Comparison of ENCODE assay signal across 8 mouse cellular contexts in the genomic region with DNA sequence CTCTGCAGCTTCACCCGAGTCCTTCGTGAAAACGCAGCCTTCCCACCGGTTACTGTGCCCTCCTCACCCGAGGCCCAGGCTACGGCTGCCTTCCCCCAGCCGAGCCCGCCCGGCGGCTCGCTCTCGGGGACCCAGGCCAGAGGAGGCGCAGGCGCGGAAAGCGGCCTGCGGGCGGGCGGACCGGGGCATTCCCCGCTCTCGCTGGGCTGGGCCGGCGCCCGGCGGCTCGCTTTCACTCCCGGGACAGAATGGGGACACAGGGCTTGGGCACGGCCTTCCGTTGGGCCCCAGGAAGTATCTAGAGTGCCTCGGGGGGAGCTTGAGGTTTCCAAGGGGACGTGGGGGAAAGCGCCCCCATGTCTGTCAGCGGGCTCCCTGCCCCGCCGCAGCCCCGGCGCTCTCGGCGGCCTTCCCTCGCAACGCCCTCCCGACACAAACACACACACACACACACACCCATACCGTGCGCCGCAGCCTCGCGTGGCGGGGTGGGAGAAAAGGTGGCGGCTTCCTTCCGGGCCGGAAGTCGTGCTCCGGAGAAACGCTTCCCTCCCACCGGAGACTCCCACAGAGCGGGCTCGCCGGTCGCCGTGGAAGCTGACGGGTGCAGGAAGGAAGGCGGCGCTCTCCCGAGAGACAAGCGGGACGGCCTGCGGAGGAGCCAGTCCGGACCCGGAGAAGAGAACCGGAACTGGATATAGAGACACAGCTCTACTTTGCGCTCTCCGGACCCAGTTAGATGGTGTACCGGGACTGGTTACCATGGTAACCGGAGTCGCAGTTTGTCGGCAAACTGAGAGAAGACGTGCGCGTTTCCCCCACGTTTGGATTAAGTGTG. TPM values are rescaled to one million over a fixed set of nuclear protein-coding genes. Genes with fewer than 3 reads are reported as not detected.
DNase-seq lines count a peak whose midpoint lies in the region; ATAC-seq and TF ChIP-seq lines count a peak whose summit lies in the region.

A gene (plus strand): TSS at position 556 of the 838 bp plus-strand sequence.
A gene (minus strand): TSS at position 699 of the 838 bp plus-strand sequence.

- H3K9me3 ChIP-seq in E14TG2a.4 (ENCODE audit: low read length) = no peaks in the 10 kb centered on the region
- H3K9me3 ChIP-seq in forebrain, embryonic 13.5 days (replicated peaks) = no peaks in the 10 kb centered on the region
- H3K9me3 ChIP-seq in neural tube, embryonic 15.5 days (replicated peaks) = no peaks in the 10 kb centered on the region

- peak within 1 kb of the TSS; percentile 95 for H3K9ac ChIP-seq in forebrain, embryonic 13.5 days
- H3K9ac ChIP-seq in neural tube, embryonic 15.5 days (replicated peaks) = peak within 1 kb of the TSS; percentile 97

- H3K36me3 ChIP-seq in E14TG2a.4 (ENCODE audit: insufficient read depth, low read length) = peaks cover 35% of the 10 kb centered on the region
- peaks cover 33% of the 10 kb centered on the region for H3K36me3 ChIP-seq in forebrain, embryonic 13.5 days (ENCODE audit: poor library complexity, severe bottlenecking)
- peaks cover 31% of the 10 kb centered on the region for H3K36me3 ChIP-seq in neural tube, embryonic 15.5 days

- H3K27me3 ChIP-seq in E14TG2a.4 (ENCODE audit: insufficient read depth, low read length) = no peaks in the 10 kb centered on the region
- no peaks in the 10 kb centered on the region for H3K27me3 ChIP-seq in forebrain, embryonic 13.5 days
- no peaks in the 10 kb centered on the region for H3K27me3 ChIP-seq in neural tube, embryonic 15.5 days (replicated peaks)

- peak within 1 kb of the TSS; percentile 89 for H3K4me2 ChIP-seq in forebrain, embryonic 13.5 days
- peak within 1 kb of the TSS; percentile 84 for H3K4me2 ChIP-seq in neural tube, embryonic 15.5 days

- no peak for TF ChIP-seq CTCF in E14TG2a.4 (conservative IDR thresholded peaks at IDR 0.05; ENCODE audit: low read length)

- DNase-seq in c-Kit-positive CD71-positive TER-119-positive erythroid progenitor cells, embryonic 14.5 days (ENCODE audit: low spot score) = peak; percentile 91
- peak; percentile 93 to 95 for DNase-seq in heart, postnatal 10 days
- peak; percentile 91 for DNase-seq in layer of hippocampus, adult 11-12 months (ENCODE audit: low spot score)
- peak; percentile 90 to 92 for DNase-seq in lung, adult 18-20 months
- peak; percentile 90 for DNase-seq in testis, postnatal 14 days (ENCODE audit: low spot score)

- peak; percentile 97 for ATAC-seq in forebrain, embryonic 13.5 days
- peak; percentile 94 for ATAC-seq in neural tube, embryonic 15.5 days (ENCODE audit: low FRiP score)

- under 1% methylated on average over 72 of the region's 81 CpGs for WGBS in forebrain, embryonic 13.5 days
- WGBS in neural tube, embryonic 15.5 days = under 1% methylated on average over 72 of the region's 81 CpGs

- peaks cover 16% of the 10 kb centered on the region for H3K4me1 ChIP-seq in E14TG2a.4 (replicated peaks; ENCODE audit: low read depth, low read length)
- peaks cover 18% of the 10 kb centered on the region for H3K4me1 ChIP-seq in forebrain, embryonic 13.5 days
- H3K4me1 ChIP-seq in neural tube, embryonic 15.5 days = peaks cover 27% of the 10 kb centered on the region

- H3K4me3 ChIP-seq in E14TG2a.4 (replicated peaks; ENCODE audit: low read length) = peak within 1 kb of the TSS; percentile 99
- peak within 1 kb of the TSS; percentile 100 for H3K4me3 ChIP-seq in forebrain, embryonic 13.5 days
- peak within 1 kb of the TSS; percentile 100 for H3K4me3 ChIP-seq in neural tube, embryonic 15.5 days (replicated peaks)

- peak within 1 kb of the TSS; percentile 95 for H3K27ac ChIP-seq in forebrain, embryonic 13.5 days
- peak within 1 kb of the TSS; percentile 96 for H3K27ac ChIP-seq in neural tube, embryonic 15.5 days (replicated peaks)

- intact Hi-C loops in heart, postnatal 10 days (cut with DNase I) = loop anchor here (5.0 kb wide), 1 partner anchor 150 kb away; a partner anchor contains a TSS

RNA-seq across cellular contexts. Expression of the first gene that starts in this region (rescaled TPM):
- 5.0 and 6.0 TPM in 2 replicates for polyA plus RNA-seq in forebrain, embryonic 13.5 days (2015; fragmentation: Nextera tagmentation; extraction: Ambion mirVana)
- total RNA-seq in heart, postnatal 10 days (2021) = under 1 TPM; 0.26 to 0.92 TPM
- 4.1 and 4.6 TPM in 2 replicates for polyA plus RNA-seq in neural tube, embryonic 15.5 days (2015; fragmentation: Nextera tagmentation; extraction: Ambion mirVana)

RNA-seq across cellular contexts. Expression of the second gene that starts in this region (rescaled TPM):
- 22.4 and 26.1 TPM in 2 replicates for polyA plus RNA-seq in forebrain, embryonic 13.5 days (2015; fragmentation: Nextera tagmentation; extraction: Ambion mirVana)
- total RNA-seq in heart, postnatal 10 days (2021) = 10 to 100 TPM; 22.6 to 23.3 TPM
- polyA plus RNA-seq in neural tube, embryonic 15.5 days (2015; fragmentation: Nextera tagmentation; extraction: Ambion mirVana) = 18.0 and 18.1 TPM in 2 replicates

Comparison
In these comparisons a context has a peak if more than half of its experiments do, and no peak if none do; other contexts are left out.
1. Peak in every context shown above with its lines: DNase-seq, ATAC-seq, H3K4me3 ChIP-seq and H3K27ac ChIP-seq.